Mouse (Mus musculus): ENCODE results near the gene Hyal3. TPM values are rescaled to one million over a fixed set of nuclear protein-coding genes. Genes with fewer than 3 reads are reported as not detected.
A peak's percentile ranks its signal among the peaks of the same experiment; 100 is the strongest.

Gene Hyal3
- total and polyA plus RNA-seq, 3 experiments: 2.3 to 6.8 TPM; not detected in 1

GRCm38 (mm10) chr9:107566041-107566709, 14.4 kb upstream of the Hyal3 start:
- no peak overlapping the region for H3K9ac ChIP-seq (ENCODE audit: control insufficient read depth, low read depth, low read length, poor library complexity, severe bottlenecking)
- no peak overlapping the region for H3K27ac ChIP-seq (ENCODE audit: control insufficient read depth, low read depth, low read length)
- peak; percentile 70 to 96 (median 70) for TF ChIP-seq CTCF (IDR thresholded peaks at IDR 0.05 in 2 of 3, conservative IDR thresholded peaks at IDR 0.05 in 1 of 3; ENCODE audit: control insufficient read depth in 1 of 3, insufficient read depth in 1 of 3, low read depth in 2 of 3, low read length in 3 of 3, poor library complexity in 1 of 3, severe bottlenecking in 1 of 3)
- TF ChIP-seq SMC3 (IDR thresholded peaks at IDR 0.05; ENCODE audit: low read depth, low read length): peak; percentile 66
- TF ChIP-seq HCFC1 (IDR thresholded peaks at IDR 0.05; ENCODE audit: low read depth, low read length): 0 out of 2 replicates have a peak, but pooled peaks have one; percentile 13
- no peak for TF ChIP-seq UBTF (IDR thresholded peaks at IDR 0.05; ENCODE audit: borderline replicate concordance, insufficient read depth, low read depth, low read length)
- TF ChIP-seq RAD21 (IDR thresholded peaks at IDR 0.05; ENCODE audit: low read depth, low read length): peak; percentile 23
- H3K4me1 ChIP-seq (ENCODE audit: control insufficient read depth in 1 of 2, insufficient read depth in 2 of 2, low read length in 2 of 2): peaks cover 2 to 33% of the 10 kb centered on the region in 2 experiments; a peak in 3 of 4 replicates
- H3K27me3 ChIP-seq (ENCODE audit: control insufficient read depth in 1 of 2, insufficient read depth in 2 of 2, low read length in 2 of 2): no peaks in the 10 kb centered on the region
- peak; percentile 83 for DNase-seq (ENCODE audit: low read depth, low spot score)
- H3K9me3 ChIP-seq (replicated peaks; ENCODE audit: insufficient read depth, low read length): no peaks in the 10 kb centered on the region
- H3K36me3 ChIP-seq (ENCODE audit: control insufficient read depth in 1 of 2, insufficient read depth in 2 of 2, low read length in 2 of 2): peaks cover 0 to 16% of the 10 kb centered on the region in 2 experiments; a peak in 3 of 4 replicates
- no peak overlapping the region for H3K4me3 ChIP-seq (ENCODE audit: control insufficient read depth in 1 of 2, insufficient read depth in 1 of 2, low read depth in 2 of 2, low read length in 2 of 2)
- H3K79me2 ChIP-seq (ENCODE audit: control insufficient read depth, insufficient read depth, low read length, poor library complexity): peaks cover 23% of the 10 kb centered on the region

GRCm38 (mm10) chr9:107566855-107567254, 13.8 kb upstream of the Hyal3 start:
- Histone ChIP-seq H3K27me3 (ENCODE audit: control insufficient read depth in 1 of 2, insufficient read depth in 2 of 2, low read length in 2 of 2) (no peaks in the 10 kb centered on the region), H3K36me3 (ENCODE audit: control insufficient read depth in 1 of 2, insufficient read depth in 2 of 2, low read length in 2 of 2) (peaks cover 0 to 23% of the 10 kb centered on the region in 2 experiments; a peak in 3 of 4 replicates), H3K79me2 (ENCODE audit: control insufficient read depth, insufficient read depth, low read length, poor library complexity) (peaks cover 23% of the 10 kb centered on the region), H3K4me1 (ENCODE audit: control insufficient read depth in 1 of 2, insufficient read depth in 2 of 2, low read length in 2 of 2) (peaks cover 6 to 40% of the 10 kb centered on the region in 2 experiments; a peak in 3 of 4 replicates), H3K27ac (ENCODE audit: control insufficient read depth, low read depth, low read length) (no peak overlapping the region), H3K9ac (ENCODE audit: control insufficient read depth, low read depth, low read length, poor library complexity, severe bottlenecking) (no peak overlapping the region), H3K9me3 (replicated peaks; ENCODE audit: insufficient read depth, low read length) (no peaks in the 10 kb centered on the region), H3K4me3 (ENCODE audit: control insufficient read depth in 1 of 2, insufficient read depth in 1 of 2, low read depth in 2 of 2, low read length in 2 of 2) (no peak overlapping the region)
- TF ChIP-seq RAD21 (IDR thresholded peaks at IDR 0.05; ENCODE audit: low read depth, low read length) (no peak), GABPA (IDR thresholded peaks at IDR 0.05; ENCODE audit: low read depth, low read length) (no peak), POLR2AphosphoS5 (IDR thresholded peaks at IDR 0.05; ENCODE audit: borderline replicate concordance, low read depth, low read length) (no peak), SMC3 (IDR thresholded peaks at IDR 0.05; ENCODE audit: low read depth, low read length) (no peak), CHD2 (IDR thresholded peaks at IDR 0.05; ENCODE audit: low read length) (no peak), TCF12 (IDR thresholded peaks at IDR 0.05; ENCODE audit: low read depth, low read length) (no peak), MEF2A (IDR thresholded peaks at IDR 0.05; ENCODE audit: extremely low read depth, insufficient replicate concordance, low read depth, low read length, poor library complexity, severe bottlenecking) (no peak), ZMIZ1 (IDR thresholded peaks at IDR 0.05; ENCODE audit: low read depth, low read length) (no peak), EP300 (IDR thresholded peaks at IDR 0.05; ENCODE audit: low read depth in 1 of 2, low read length in 2 of 2) (no peak), TAL1 (IDR thresholded peaks at IDR 0.05; ENCODE audit: low read length) (no peak), TBP (IDR thresholded peaks at IDR 0.05; ENCODE audit: low read depth, low read length) (no peak), ZC3H11A (IDR thresholded peaks at IDR 0.05; ENCODE audit: low read depth, low read length) (no peak)
- DNase-seq (ENCODE audit: low read depth, low spot score): no peak
